Mouse (Mus musculus): ENCODE results near the gene Cel. TPM values are rescaled to one million over a fixed set of nuclear protein-coding genes. Genes with fewer than 3 reads are reported as not detected.

The Cel gene
- polyA plus RNA-seq, 1 experiment from 2014 or later = not detected

- Histone ChIP-seq H3K27ac (ENCODE audit: low read depth) (no peak overlapping the region), H3K27me3 (ENCODE audit: insufficient read depth, low read length) (no peaks in the 10 kb centered on the region), H3K4me1 (ENCODE audit: insufficient read depth) (no peaks in the 10 kb centered on the region), H3K36me3 (ENCODE audit: insufficient read depth) (peaks cover 88% of the 10 kb centered on the region), H3K4me3 (ENCODE audit: low read depth, low read length) (no peak overlapping the region), H3K9ac (no peak overlapping the region), H3K4me2 (no peak overlapping the region), H3K9me3 (ENCODE audit: low read depth, low read length) (no peaks in the 10 kb centered on the region)
- no peak for TF ChIP-seq CTCF (IDR thresholded peaks at IDR 0.05; ENCODE audit: low read depth)
- 72% methylated on average over 6 of the region's 6 CpGs for WGBS
- no peak for DNase-seq
- ATAC-seq (ENCODE audit: insufficient read depth) = no peak
These were observed 16.6 kb downstream of the Cel start for GRCm38 (mm10) chr2:28546560-28546959.

- no peak for TF ChIP-seq CTCF (IDR thresholded peaks at IDR 0.05; ENCODE audit: low read depth)
- DNase-seq = no peak
- no peak overlapping the region for H3K27ac ChIP-seq (ENCODE audit: low read depth)
- no peak overlapping the region for H3K9ac ChIP-seq
- no peaks in the 10 kb centered on the region for H3K4me1 ChIP-seq (ENCODE audit: insufficient read depth)
- no peak for ATAC-seq (ENCODE audit: insufficient read depth)
- H3K27me3 ChIP-seq (ENCODE audit: insufficient read depth, low read length) = no peaks in the 10 kb centered on the region
- H3K36me3 ChIP-seq (ENCODE audit: insufficient read depth) = peaks cover 82% of the 10 kb centered on the region
- H3K4me2 ChIP-seq = no peak overlapping the region
- H3K9me3 ChIP-seq (ENCODE audit: low read depth, low read length) = no peaks in the 10 kb centered on the region
- no peak overlapping the region for H3K4me3 ChIP-seq (ENCODE audit: low read depth, low read length)
These were observed 17.2 kb downstream of the Cel start for GRCm38 (mm10) chr2:28545976-28546375.

DNA sequence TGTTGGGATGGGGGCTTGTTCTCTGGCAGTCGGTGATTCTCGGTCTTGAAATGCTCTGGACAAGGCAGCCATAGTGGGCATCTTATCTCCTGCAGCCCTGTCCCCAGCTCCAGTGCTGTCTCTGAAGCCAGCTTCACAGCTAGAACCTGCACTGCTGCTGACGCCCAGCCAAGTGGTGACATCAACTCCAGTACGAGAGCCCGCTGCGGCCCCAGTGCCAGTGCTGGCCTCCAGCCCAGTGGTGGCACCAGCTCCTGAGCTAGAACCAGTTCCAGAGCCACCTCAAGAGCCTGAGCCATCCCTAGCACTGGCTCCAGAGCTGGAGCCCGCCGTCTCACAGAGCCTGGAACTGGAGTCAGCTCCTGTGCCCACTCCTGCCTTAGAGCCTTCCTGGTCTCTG lies 19.3 kb downstream of the Cel start:
- Histone ChIP-seq H3K4me1 (ENCODE audit: insufficient read depth) (peaks cover 12% of the 10 kb centered on the region), H3K9ac (no peak overlapping the region), H3K27ac (ENCODE audit: low read depth) (no peak overlapping the region), H3K4me3 (ENCODE audit: low read depth, low read length) (no peak overlapping the region), H3K9me3 (ENCODE audit: low read depth, low read length) (no peaks in the 10 kb centered on the region), H3K27me3 (ENCODE audit: insufficient read depth, low read length) (no peaks in the 10 kb centered on the region), H3K36me3 (ENCODE audit: insufficient read depth) (peaks cover 62% of the 10 kb centered on the region), H3K4me2 (no peak overlapping the region)
- no peak for TF ChIP-seq CTCF (IDR thresholded peaks at IDR 0.05; ENCODE audit: low read depth)
- DNase-seq (no peak), ATAC-seq (ENCODE audit: insufficient read depth) (no peak)
- 94% methylated on average over 8 of the region's 8 CpGs for WGBS

DNA sequence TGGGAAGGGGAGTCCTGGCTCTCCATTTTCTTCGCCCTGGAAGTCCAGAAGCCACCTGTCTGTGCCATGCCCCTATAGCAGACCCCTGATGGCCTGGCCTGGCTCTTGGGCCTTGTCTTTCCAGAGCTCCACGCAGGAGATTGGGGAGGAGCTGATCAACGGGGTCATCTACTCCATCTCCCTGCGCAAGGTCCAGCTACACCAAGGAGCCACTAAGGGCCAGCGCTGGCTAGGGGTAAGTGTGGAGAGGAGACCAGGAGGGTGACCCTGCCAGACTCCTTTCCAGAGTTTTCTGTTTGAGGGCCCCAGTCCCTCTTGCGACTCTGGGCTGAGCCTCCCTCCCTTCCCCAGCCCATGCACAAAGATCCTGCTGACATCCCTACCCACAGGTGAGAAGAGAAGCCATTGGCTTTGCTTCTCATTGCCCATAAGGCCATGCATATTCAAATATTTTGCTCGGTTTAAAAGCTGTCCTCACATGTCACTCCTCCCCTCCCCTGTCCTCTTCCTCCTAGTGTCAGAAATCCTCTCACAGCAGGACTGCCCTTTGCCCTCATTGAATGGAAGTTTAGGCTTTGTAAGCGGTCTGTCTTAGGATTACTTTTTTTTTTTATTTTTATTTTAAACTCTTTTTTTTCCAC lies 22.5 kb downstream of the Cel start:
- Histone ChIP-seq H3K9ac (no peak overlapping the region), H3K27ac (ENCODE audit: low read depth) (no peak overlapping the region), H3K36me3 (ENCODE audit: insufficient read depth) (peaks cover 35% of the 10 kb centered on the region), H3K9me3 (ENCODE audit: low read depth, low read length) (no peaks in the 10 kb centered on the region), H3K27me3 (ENCODE audit: insufficient read depth, low read length) (no peaks in the 10 kb centered on the region), H3K4me2 (no peak overlapping the region), H3K4me1 (ENCODE audit: insufficient read depth) (peaks cover 20% of the 10 kb centered on the region), H3K4me3 (ENCODE audit: low read depth, low read length) (no peak overlapping the region)
- no peak for DNase-seq
- 68% methylated on average over 8 of the region's 8 CpGs for WGBS
- ATAC-seq (ENCODE audit: insufficient read depth) = no peak
- TF ChIP-seq CTCF (IDR thresholded peaks at IDR 0.05; ENCODE audit: low read depth) = no peak

DNA sequence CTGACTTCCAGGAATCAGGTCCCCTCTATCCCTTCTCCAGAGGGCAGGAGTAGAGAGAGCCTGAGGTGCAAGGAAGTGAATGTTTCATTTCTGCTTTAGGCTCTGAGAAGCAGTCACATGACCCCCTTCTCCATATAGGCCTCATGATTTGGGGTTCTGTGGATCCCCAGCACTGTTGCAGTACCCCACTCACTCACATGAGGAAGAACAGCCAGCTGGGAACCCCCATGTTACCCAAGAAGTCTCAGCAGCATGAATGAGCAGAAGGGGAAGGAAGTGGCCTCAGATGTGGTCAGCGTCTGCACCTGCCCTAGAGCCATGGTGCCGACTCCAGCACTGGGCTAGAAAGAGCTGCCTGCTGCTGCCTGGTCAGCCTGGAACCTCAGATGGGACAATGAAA lies 23.3 kb downstream of the Cel start:
- DNase-seq (no peak), ATAC-seq (ENCODE audit: insufficient read depth) (no peak)
- peaks cover 26% of the 10 kb centered on the region for H3K4me1 ChIP-seq (ENCODE audit: insufficient read depth)
- H3K9me3 ChIP-seq (ENCODE audit: low read depth, low read length) = no peaks in the 10 kb centered on the region
- no peak overlapping the region; the same call in 1 of the 2 replicates for H3K9ac ChIP-seq
- peaks cover 28% of the 10 kb centered on the region for H3K36me3 ChIP-seq (ENCODE audit: insufficient read depth)
- TF ChIP-seq CTCF (IDR thresholded peaks at IDR 0.05; ENCODE audit: low read depth) = no peak
- peak overlapping the region; percentile 67; the same call in 1 of the 2 replicates for H3K27ac ChIP-seq (ENCODE audit: low read depth)
- H3K4me2 ChIP-seq = no peak overlapping the region
- H3K4me3 ChIP-seq (ENCODE audit: low read depth, low read length) = no peak overlapping the region
- 78% methylated on average over 2 of the region's 2 CpGs for WGBS
- no peaks in the 10 kb centered on the region for H3K27me3 ChIP-seq (ENCODE audit: insufficient read depth, low read length)

- H3K27me3 ChIP-seq (ENCODE audit: insufficient read depth, low read length) = no peaks in the 10 kb centered on the region
These were observed 24.0 kb downstream of the Cel start for GRCm38 (mm10) chr2:28539206-28539605.

GRCm38 (mm10) chr2:28538817-28539128 lies 24.4 kb downstream of the Cel start:
- Histone ChIP-seq H3K36me3 (ENCODE audit: insufficient read depth) (peaks cover 16% of the 10 kb centered on the region), H3K9ac (peak overlapping the region; percentile 22; the same call in 1 of the 2 replicates), H3K9me3 (ENCODE audit: low read depth, low read length) (no peaks in the 10 kb centered on the region), H3K4me1 (ENCODE audit: insufficient read depth) (peaks cover 28% of the 10 kb centered on the region), H3K4me3 (ENCODE audit: low read depth, low read length) (no peak overlapping the region), H3K27ac (ENCODE audit: low read depth) (peak overlapping the region; percentile 67; the same call in 1 of the 2 replicates), H3K4me2 (0 out of 2 replicates have a peak overlapping the region, but pooled peaks have one; percentile 7), H3K27me3 (ENCODE audit: insufficient read depth, low read length) (no peaks in the 10 kb centered on the region)
- no peak for TF ChIP-seq CTCF (IDR thresholded peaks at IDR 0.05; ENCODE audit: low read depth)
- WGBS = 27% methylated on average over 1 of the region's 1 CpGs
- DNase-seq (no peak), ATAC-seq (ENCODE audit: insufficient read depth) (no peak; the same call in 1 of the 2 replicates)

More at GRCm38 (mm10) chr2:28539206-28539605, 24.0 kb downstream of the Cel start:
- no peak overlapping the region for H3K4me3 ChIP-seq (ENCODE audit: low read depth, low read length)
- no peak for TF ChIP-seq CTCF (IDR thresholded peaks at IDR 0.05; ENCODE audit: low read depth)
- H3K36me3 ChIP-seq (ENCODE audit: insufficient read depth) = peaks cover 21% of the 10 kb centered on the region
- H3K9me3 ChIP-seq (ENCODE audit: low read depth, low read length) = no peaks in the 10 kb centered on the region
- peak overlapping the region; percentile 22; the same call in 1 of the 2 replicates for H3K9ac ChIP-seq
- H3K4me2 ChIP-seq = peak overlapping the region; percentile 25; the same call in 1 of the 2 replicates
- WGBS = 47% methylated on average over 7 of the region's 7 CpGs
- H3K4me1 ChIP-seq (ENCODE audit: insufficient read depth) = peaks cover 26% of the 10 kb centered on the region
- DNase-seq = peak; percentile 79
- H3K27ac ChIP-seq (ENCODE audit: low read depth) = peak overlapping the region; percentile 67; the same call in 1 of the 2 replicates
- ATAC-seq (ENCODE audit: insufficient read depth) = peak; percentile 65
